Mouse (Mus musculus) embryonic fibroblast, embryonic 13.5 days (primary cell): Measurements from ENCODE around the gene Crcp.

Experiments used
- CTCF ChIP-seq: IDR thresholded peaks from 2 replicates; pipeline ENCODE4 v1.5.1; 2011; ENCODE audit warnings: mild to moderate bottlenecking, control low read depth, low read length, moderate library complexity, borderline replicate concordance; ENCODE audit not compliant: insufficient read depth
- POLR2A ChIP-seq: IDR thresholded peaks from 2 replicates; pipeline ENCODE4 v1.6.1; 2011; ENCODE audit warnings: low read depth, mild to moderate bottlenecking, control low read depth, low read length, moderate library complexity

DNA sequence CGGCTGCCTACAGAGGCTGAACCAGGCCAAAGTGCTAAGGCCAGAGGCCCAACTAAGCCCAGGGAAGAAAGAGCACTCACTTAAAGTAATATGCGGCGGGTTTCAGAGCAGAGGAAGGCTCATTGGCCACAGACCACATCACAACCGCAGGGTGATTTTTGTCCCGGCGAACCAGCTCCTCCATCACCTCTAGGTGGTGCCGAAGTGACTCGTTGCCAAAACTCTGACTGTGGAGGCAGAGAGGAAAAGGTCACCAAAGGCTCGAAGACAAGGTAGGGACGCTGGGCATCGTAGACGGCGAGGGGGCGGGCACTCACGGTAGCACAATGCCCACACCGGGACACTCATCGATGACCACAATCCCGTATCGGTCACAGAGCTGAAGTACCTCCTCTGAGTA, 31.4 kb upstream of the Crcp start:
- no peak for TF ChIP-seq CTCF
- no peak for TF ChIP-seq POLR2A
